Mouse (Mus musculus): ENCODE results near the gene Arl15. TPM values are rescaled to one million over a fixed set of nuclear protein-coding genes. Genes with fewer than 3 reads are reported as not detected.

Gene Arl15
- polyA plus RNA-seq, 1 experiment from 2014 or later, result 6.7 TPM

DNA sequence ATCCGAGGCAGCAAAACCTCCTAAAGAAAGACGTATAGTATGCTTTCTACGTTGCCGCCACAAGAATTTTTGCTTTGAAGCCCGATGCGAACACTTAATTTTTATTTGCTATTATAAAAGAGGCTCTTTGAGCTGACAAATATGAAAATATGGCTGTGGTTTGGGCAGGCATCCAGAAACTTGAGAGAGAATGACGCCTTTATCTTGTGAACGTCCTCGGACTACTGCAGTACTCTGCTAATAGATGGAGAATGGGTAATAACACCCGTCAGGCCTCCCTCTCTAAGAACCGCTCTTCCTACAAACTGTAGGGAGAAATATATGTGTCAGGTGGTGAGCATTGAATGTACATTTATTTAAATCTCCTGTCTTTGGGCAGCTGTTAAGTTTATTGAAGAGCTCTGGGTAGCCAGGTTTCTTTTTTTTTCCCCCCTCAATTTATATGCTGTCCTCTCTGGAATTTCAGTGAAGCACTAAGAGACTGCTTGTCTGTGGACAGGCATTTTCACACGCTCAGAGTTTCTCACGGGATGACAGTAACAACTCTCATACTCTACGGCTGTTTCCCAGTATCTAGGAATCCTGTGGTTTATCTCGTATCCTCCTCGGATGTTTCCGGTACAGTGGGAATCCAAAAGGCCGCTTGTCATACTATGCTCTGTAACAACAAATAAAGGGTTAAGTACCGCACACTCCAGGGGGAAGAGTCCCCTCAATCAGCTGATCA is 324.0 kb downstream of the Arl15 start:
- H3K9ac ChIP-seq, result no peak overlapping the region
- 47% methylated on average over 19 of the region's 19 CpGs for WGBS
- no peaks in the 10 kb centered on the region for H3K27me3 ChIP-seq (replicated peaks)
- ATAC-seq, result no peak
- no peak overlapping the region for H3K27ac ChIP-seq
- H3K4me2 ChIP-seq (replicated peaks), result no peak overlapping the region
- H3K9me3 ChIP-seq, result no peaks in the 10 kb centered on the region
- H3K4me3 ChIP-seq (replicated peaks), result no peak overlapping the region
- H3K36me3 ChIP-seq, result no peaks in the 10 kb centered on the region
- H3K4me1 ChIP-seq (replicated peaks), result no peaks in the 10 kb centered on the region

DNA sequence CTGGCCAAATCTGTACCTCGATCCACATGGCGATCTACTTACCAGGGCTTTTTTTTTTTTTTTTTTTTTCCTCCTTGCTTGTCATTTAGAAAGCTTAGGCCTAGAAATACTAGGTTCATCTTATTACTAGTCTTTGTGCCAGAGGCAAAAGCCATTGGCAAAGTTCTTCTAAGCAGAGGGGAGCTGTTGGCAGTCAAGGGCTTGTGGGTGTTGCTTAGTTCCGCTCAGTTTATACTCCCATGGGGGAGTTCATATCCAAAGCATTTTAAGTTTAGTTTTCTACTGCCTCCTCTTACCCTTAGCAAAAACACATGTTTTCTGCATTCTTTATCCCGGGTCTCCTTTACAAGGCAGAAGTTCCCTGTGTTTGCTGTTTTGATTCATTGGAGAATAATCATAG is 325.5 kb downstream of the Arl15 start:
- Histone ChIP-seq H3K27me3 (replicated peaks) (no peaks in the 10 kb centered on the region), H3K4me3 (replicated peaks) (no peak overlapping the region), H3K27ac (no peak overlapping the region), H3K4me2 (replicated peaks) (no peak overlapping the region), H3K9ac (no peak overlapping the region), H3K36me3 (no peaks in the 10 kb centered on the region), H3K4me1 (replicated peaks) (no peaks in the 10 kb centered on the region), H3K9me3 (no peaks in the 10 kb centered on the region)
- no peak for ATAC-seq
- WGBS, result 84% methylated on average over 4 of the region's 4 CpGs

- H3K27ac ChIP-seq, result no peak overlapping the region
- no peaks in the 10 kb centered on the region for H3K9me3 ChIP-seq
- no peaks in the 10 kb centered on the region for H3K4me1 ChIP-seq (replicated peaks)
- no peak overlapping the region for H3K4me2 ChIP-seq (replicated peaks)
- H3K4me3 ChIP-seq (replicated peaks), result no peak overlapping the region
- H3K9ac ChIP-seq, result no peak overlapping the region
- H3K36me3 ChIP-seq, result no peaks in the 10 kb centered on the region
- 76% methylated on average over 9 of the region's 9 CpGs for WGBS
- ATAC-seq, result no peak
- H3K27me3 ChIP-seq (replicated peaks), result no peaks in the 10 kb centered on the region
These were observed 327.3 kb downstream of the Arl15 start for GRCm38 (mm10) chr13:114121591-114121990.

DNA sequence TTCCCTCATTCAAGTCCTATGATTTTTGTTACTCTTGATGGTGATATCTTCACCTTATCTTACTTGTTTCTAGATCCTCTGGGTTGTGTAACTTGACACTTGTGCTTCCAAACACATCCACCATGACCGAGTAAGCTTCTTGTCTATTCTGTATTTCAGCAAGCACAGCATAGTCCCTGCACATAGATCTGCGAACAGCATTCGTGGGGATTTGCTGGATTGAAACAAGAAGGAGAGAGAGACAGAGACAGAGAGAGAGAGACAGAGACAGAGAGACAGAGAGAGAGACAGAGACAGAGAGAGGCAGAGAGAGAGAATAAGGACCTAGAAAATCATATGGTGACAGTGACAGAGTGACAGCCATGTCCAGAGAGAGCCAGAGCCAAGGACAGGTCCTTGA is 329.1 kb downstream of the Arl15 start:
- no peak overlapping the region for H3K4me3 ChIP-seq (replicated peaks)
- no peaks in the 10 kb centered on the region for H3K36me3 ChIP-seq
- WGBS, result 88% methylated on average over 3 of the region's 3 CpGs
- H3K27me3 ChIP-seq (replicated peaks), result no peaks in the 10 kb centered on the region
- no peaks in the 10 kb centered on the region for H3K4me1 ChIP-seq (replicated peaks)
- no peak overlapping the region for H3K4me2 ChIP-seq (replicated peaks)
- no peak overlapping the region for H3K9ac ChIP-seq
- H3K27ac ChIP-seq, result no peak overlapping the region
- no peaks in the 10 kb centered on the region for H3K9me3 ChIP-seq
- ATAC-seq, result no peak

- ATAC-seq, result no peak
- no peaks in the 10 kb centered on the region for H3K4me1 ChIP-seq (replicated peaks)
- no peak overlapping the region for H3K4me2 ChIP-seq (replicated peaks)
- 81% methylated on average over 10 of the region's 10 CpGs for WGBS
- no peaks in the 10 kb centered on the region for H3K9me3 ChIP-seq
- no peak overlapping the region for H3K9ac ChIP-seq
- H3K36me3 ChIP-seq, result no peaks in the 10 kb centered on the region
- no peaks in the 10 kb centered on the region for H3K27me3 ChIP-seq (replicated peaks)
- H3K4me3 ChIP-seq (replicated peaks), result no peak overlapping the region
- no peak overlapping the region for H3K27ac ChIP-seq
These were observed 330.1 kb downstream of the Arl15 start for GRCm38 (mm10) chr13:114124385-114124784.

- no peaks in the 10 kb centered on the region for H3K4me1 ChIP-seq (replicated peaks)
- WGBS, result 44% methylated on average over 12 of the region's 12 CpGs
- ATAC-seq, result no peak
These were observed 330.7 kb downstream of the Arl15 start for GRCm38 (mm10) chr13:114124991-114125390.

GRCm38 (mm10) chr13:114128366-114128765 is 334.1 kb downstream of the Arl15 start:
- ATAC-seq, result no peak
- no peak overlapping the region for H3K9ac ChIP-seq

More at GRCm38 (mm10) chr13:114124991-114125390, 330.7 kb downstream of the Arl15 start:
- Histone ChIP-seq H3K27ac (no peak overlapping the region), H3K4me3 (replicated peaks) (no peak overlapping the region), H3K36me3 (no peaks in the 10 kb centered on the region), H3K9ac (no peak overlapping the region), H3K9me3 (no peaks in the 10 kb centered on the region), H3K27me3 (replicated peaks) (no peaks in the 10 kb centered on the region), H3K4me2 (replicated peaks) (no peak overlapping the region)

DNA sequence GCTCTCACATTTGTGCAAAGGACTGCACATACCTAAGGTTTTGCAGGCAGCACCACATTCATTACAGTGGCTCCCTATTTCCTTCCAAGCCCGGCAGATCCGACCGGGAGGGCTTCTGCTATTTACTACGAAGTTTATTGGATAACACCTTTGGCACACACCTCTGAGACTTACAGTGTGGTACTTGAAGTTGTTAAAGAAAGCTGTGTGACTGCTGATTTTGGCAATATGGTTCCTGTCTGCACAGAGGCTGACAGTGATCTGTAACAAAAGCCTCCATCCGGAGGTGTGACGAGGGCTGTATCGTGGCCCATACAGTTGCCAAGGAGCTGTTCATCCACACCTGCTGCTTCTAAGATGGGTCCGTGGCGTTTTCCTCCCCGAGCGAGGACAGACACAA is 335.7 kb downstream of the Arl15 start:
- H3K36me3 ChIP-seq, result no peaks in the 10 kb centered on the region
- ATAC-seq, result no peak
- no peak overlapping the region for H3K4me3 ChIP-seq (replicated peaks)
- no peak overlapping the region for H3K9ac ChIP-seq
- no peaks in the 10 kb centered on the region for H3K4me1 ChIP-seq (replicated peaks)
- H3K9me3 ChIP-seq, result no peaks in the 10 kb centered on the region
- H3K27me3 ChIP-seq (replicated peaks), result no peaks in the 10 kb centered on the region
- no peak overlapping the region for H3K4me2 ChIP-seq (replicated peaks)
- H3K27ac ChIP-seq, result no peak overlapping the region
- 68% methylated on average over 11 of the region's 11 CpGs for WGBS

More at GRCm38 (mm10) chr13:114128366-114128765, 334.1 kb downstream of the Arl15 start:
- Histone ChIP-seq H3K36me3 (no peaks in the 10 kb centered on the region), H3K9me3 (no peaks in the 10 kb centered on the region), H3K27me3 (replicated peaks) (no peaks in the 10 kb centered on the region), H3K27ac (no peak overlapping the region), H3K4me3 (replicated peaks) (no peak overlapping the region), H3K4me2 (replicated peaks) (no peak overlapping the region), H3K4me1 (replicated peaks) (no peaks in the 10 kb centered on the region)
- WGBS, result 92% methylated on average over 2 of the region's 2 CpGs

- Histone ChIP-seq H3K4me2 (replicated peaks) (no peak overlapping the region), H3K9ac (no peak overlapping the region), H3K27me3 (replicated peaks) (no peaks in the 10 kb centered on the region), H3K4me3 (replicated peaks) (no peak overlapping the region), H3K9me3 (no peaks in the 10 kb centered on the region), H3K4me1 (replicated peaks) (no peaks in the 10 kb centered on the region), H3K36me3 (no peaks in the 10 kb centered on the region), H3K27ac (no peak overlapping the region)
- 41% methylated on average over 11 of the region's 11 CpGs for WGBS
- ATAC-seq, result no peak
These were observed 336.4 kb downstream of the Arl15 start for GRCm38 (mm10) chr13:114130566-114131319.

GRCm38 (mm10) chr13:114138921-114139320 is 344.6 kb downstream of the Arl15 start:
- H3K4me1 ChIP-seq (replicated peaks), result no peaks in the 10 kb centered on the region
- 88% methylated on average over 8 of the region's 8 CpGs for WGBS
- no peak for ATAC-seq

GRCm38 (mm10) chr13:114139570-114139969 is 345.3 kb downstream of the Arl15 start:
- H3K4me3 ChIP-seq (replicated peaks), result no peak overlapping the region
- no peaks in the 10 kb centered on the region for H3K36me3 ChIP-seq

More at GRCm38 (mm10) chr13:114138921-114139320, 344.6 kb downstream of the Arl15 start:
- H3K36me3 ChIP-seq, result no peaks in the 10 kb centered on the region
- no peaks in the 10 kb centered on the region for H3K9me3 ChIP-seq
- no peak overlapping the region for H3K4me2 ChIP-seq (replicated peaks)
- H3K27me3 ChIP-seq (replicated peaks), result no peaks in the 10 kb centered on the region
- H3K27ac ChIP-seq, result no peak overlapping the region
- no peak overlapping the region for H3K4me3 ChIP-seq (replicated peaks)
- no peak overlapping the region for H3K9ac ChIP-seq

GRCm38 (mm10) chr13:114142826-114143225 is 348.5 kb downstream of the Arl15 start:
- Histone ChIP-seq H3K27me3 (replicated peaks) (no peaks in the 10 kb centered on the region), H3K4me3 (replicated peaks) (no peak overlapping the region), H3K36me3 (no peaks in the 10 kb centered on the region), H3K9ac (no peak overlapping the region), H3K4me1 (replicated peaks) (no peaks in the 10 kb centered on the region), H3K9me3 (no peaks in the 10 kb centered on the region), H3K4me2 (replicated peaks) (no peak overlapping the region), H3K27ac (no peak overlapping the region)
- ATAC-seq, result no peak
- 87% methylated on average over 8 of the region's 8 CpGs for WGBS

More at GRCm38 (mm10) chr13:114139570-114139969, 345.3 kb downstream of the Arl15 start:
- H3K4me1 ChIP-seq (replicated peaks), result no peaks in the 10 kb centered on the region
- H3K27me3 ChIP-seq (replicated peaks), result no peaks in the 10 kb centered on the region
- no peaks in the 10 kb centered on the region for H3K9me3 ChIP-seq
- WGBS, result 73% methylated on average over 9 of the region's 9 CpGs
- H3K4me2 ChIP-seq (replicated peaks), result no peak overlapping the region
- no peak for ATAC-seq
- no peak overlapping the region for H3K27ac ChIP-seq
- H3K9ac ChIP-seq, result no peak overlapping the region

Measured in intestine, embryonic 15.5 days (tissue).